Mouse (Mus musculus): ENCODE data around the gene Cyp46a1.

Cyp46a1 gene

DNA sequence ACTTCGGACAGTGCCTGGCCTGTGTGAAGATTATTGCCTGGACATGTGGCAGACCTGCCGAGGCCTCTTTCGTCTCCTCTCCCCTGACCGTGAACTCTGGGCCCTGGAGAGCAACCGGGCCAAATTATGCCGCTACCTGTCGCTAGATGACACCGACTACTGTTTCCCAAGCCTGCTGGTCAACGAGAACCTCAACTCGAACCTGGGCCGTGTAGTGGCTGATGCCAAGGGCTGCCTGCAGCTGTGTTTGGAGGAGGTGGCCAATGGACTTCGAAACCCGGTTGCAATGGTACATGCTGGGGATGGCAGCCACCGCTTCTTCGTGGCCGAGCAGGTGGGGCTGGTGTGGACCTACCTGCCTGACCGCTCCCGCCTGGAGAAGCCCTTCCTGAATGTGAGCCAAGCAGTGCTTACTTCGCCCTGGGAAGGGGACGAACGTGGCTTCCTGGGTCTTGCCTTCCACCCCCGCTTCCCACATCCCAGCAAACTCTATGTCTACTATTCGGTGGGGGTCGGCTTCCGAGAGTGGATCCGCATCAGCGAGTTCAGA is 22.4 kb upstream of the Cyp46a1 start:
- DNase-seq (ENCODE audit: extremely low spot score): no peak

DNA sequence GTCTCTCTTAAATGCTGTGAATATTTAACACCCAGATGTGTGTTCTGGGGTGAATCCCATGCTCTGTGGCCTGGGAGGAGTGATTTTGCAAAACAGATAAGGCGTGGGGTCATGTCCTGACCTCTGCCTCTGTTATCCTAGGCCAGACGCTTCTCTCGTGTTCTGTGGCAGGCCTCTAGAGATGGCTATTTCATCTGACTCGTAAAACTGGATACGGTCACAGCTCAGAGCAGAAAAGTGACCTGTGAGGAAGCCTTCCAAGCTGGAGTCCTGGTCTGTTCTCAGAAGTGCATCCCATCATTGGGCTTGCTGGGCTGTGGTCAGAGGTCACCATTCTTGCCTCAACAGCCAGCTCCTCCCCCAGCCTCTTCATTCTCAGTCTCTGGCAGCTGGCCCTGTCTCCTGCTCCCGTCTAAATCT is 21.7 kb upstream of the Cyp46a1 start:
- DNase-seq (ENCODE audit: extremely low spot score): no peak

DNA sequence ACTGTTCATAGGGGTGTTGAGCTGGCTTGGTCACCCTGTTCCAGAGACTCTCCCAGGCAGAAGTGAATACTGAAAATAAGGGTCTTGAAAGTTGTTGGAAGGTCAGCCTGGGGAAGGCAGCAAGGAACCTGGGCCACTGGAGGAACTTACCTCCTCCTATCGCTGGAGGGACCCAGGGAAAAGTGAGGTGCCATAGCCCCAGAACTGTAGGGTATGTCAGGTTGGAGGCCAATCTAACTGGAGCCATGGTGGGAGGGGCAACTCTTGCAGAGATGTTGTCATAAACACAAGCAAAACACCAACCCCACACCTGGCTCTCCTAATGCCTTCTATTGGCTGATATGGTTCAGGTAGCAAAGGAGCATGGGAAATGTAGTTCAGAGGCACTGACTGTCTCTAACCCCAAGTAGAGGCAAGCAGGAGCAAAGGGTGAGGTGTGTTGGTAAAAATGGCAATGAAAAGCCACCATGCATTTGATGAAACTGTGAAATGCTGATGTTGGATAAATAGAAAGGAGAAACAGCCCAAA is 20.9 kb upstream of the Cyp46a1 start:
- DNase-seq (ENCODE audit: extremely low spot score): no peak

DNA sequence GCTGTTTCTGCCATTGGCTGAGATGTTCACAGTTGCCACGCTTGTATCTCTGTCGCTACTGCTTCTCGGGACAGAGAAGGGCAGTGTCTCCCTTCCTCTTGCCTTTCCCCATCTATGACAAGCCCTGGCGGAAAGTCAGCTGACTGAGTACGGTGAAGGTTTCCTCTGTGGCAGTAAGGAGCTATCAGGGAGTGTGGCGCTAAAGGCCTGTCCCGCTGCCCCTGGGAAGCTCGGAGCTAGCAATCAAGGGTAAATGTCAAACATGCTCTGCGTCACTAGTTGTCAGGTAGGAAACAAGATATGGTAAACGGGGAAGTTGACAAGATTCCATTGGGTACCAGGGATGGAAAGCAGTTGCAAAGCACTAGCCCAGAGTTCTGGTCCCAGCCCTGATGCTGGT is 18.4 kb upstream of the Cyp46a1 start:
- no peak for DNase-seq (ENCODE audit: extremely low spot score)

DNA sequence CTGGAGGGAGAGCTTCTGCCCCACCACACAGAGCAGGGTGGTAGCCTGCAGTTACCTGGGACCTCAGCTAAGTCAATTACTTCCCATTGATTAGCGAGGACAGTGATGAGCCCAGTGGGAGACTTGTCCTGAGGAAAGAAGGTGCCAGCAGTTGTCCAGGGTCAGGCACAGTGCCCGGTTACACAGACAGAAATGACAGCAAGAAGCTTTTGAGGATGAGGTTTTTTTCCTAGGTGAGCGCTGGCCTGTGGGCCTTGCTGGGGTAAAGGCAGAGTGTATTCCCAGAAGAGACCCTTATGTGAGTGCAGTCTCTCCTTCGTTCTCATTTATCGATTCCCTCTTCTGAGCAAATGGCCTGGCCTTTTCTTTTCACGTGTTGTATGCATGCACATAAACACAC is 17.5 kb upstream of the Cyp46a1 start:
- no peak for DNase-seq (ENCODE audit: extremely low spot score)

DNA sequence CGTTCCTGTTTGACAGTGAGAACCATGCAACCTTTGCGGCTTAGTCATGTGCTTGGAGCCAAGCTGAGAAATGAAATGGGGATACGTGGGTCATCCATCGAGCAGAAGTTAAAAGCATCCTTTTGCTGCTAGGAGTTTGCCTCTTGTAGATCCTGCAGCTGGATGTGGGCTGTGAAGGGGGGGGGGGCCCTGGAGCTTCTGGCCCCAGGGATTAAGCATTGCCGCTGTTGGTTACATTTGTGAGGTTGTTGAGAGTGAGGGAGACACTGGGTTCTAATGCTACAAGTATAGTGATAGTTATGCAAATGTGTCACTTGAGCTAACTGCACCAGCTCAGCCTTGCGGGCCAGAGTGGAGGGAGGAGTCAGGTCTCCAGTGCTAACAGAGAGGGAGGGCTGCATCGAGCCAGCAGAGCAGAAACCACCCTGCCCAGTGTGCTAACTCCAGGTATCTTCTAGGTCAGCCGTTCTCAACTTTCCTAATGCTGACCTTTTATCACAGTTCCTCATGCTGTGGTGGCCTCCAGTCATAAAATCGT is 16.9 kb upstream of the Cyp46a1 start:
- no peak for DNase-seq (ENCODE audit: extremely low spot score)

DNA sequence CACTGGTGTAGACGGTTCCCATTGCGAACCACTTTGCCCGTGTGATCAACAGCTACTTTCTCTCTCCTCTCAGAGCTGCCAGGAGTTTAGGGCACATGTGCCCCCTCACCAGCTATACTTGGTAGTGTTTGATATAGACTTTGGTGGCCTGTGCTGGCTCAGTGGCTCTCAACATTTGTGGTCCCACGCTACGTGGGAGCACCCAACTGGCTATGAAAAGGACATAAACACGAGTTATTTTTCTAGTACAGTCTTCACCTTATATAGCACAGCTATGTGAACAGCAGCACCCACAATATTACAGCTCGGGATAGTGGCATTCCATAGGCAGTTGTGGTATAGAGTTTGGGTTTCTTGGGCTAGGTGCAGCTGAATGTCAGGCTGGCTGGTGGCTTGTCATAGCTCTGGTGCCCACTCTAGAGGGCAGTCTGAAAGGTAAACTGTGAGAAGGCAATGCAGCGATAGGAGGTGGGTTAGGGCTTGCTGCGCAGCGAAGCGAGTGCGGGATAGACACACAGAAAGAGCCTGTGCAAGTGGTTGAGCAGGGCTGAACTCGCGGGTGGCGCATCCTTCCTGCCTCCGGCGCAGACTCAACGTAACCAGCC is 16.3 kb upstream of the Cyp46a1 start:
- no peak for DNase-seq (ENCODE audit: extremely low spot score)

DNA sequence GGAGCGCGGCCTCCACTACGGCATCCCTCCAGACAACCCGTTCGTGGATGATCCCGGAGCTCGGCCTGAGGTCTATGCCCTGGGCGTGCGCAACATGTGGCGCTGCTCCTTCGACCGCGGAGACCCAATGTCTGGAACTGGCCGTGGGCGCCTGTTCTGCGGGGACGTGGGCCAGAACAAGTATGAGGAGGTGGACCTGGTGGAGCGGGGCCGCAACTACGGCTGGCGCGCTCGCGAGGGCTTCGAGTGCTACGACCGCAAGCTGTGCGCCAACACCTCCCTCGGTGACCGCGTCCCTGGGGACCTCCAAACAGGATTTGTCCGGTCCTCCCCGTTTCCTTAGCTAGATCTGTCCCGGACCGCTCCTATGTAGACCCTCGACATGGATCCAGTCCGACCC is 15.7 kb upstream of the Cyp46a1 start:
- DNase-seq (ENCODE audit: extremely low spot score): peak; percentile 36

DNA sequence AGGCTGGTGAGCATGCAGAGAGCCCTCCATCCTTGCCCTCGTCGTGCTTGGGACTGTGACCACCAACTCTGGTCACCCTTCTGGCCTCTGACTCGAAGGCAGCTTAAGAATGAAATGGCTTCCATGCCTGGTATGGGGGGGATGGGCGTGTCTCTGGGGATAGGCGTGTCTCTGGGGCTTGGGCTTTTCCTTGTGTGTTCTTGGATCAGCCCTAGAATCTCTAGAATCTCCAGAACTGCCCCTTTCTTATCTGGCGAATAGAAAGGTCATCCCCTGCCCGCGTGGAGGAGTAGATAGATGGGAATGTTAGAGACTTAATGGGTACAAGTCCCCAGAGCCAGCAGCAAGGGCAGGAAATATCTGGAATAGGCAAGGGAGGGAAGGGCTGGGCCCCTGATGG is 14.1 kb upstream of the Cyp46a1 start:
- peak; percentile 69 for DNase-seq (ENCODE audit: extremely low spot score)

DNA sequence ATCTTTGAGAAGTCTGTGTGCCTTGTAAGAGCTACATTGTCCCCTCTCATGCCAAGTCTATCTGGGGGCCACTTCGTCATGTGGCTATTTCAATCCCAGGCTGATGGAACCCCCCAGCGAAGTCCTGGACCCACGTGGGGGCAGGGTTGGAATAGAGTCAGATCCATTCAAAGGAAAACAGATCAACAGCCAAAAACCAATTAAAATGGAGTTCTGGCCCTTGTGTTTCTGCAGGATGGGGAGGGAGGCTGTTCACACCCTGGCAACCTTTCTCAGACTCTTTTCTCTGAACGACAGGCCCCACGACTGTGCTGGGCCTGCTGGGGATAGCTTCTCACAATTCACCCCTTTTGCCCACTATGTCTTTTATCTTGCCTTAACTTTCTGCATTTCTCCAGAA is 7.8 kb upstream of the Cyp46a1 start:
- DNase-seq (ENCODE audit: extremely low spot score): no peak

DNA sequence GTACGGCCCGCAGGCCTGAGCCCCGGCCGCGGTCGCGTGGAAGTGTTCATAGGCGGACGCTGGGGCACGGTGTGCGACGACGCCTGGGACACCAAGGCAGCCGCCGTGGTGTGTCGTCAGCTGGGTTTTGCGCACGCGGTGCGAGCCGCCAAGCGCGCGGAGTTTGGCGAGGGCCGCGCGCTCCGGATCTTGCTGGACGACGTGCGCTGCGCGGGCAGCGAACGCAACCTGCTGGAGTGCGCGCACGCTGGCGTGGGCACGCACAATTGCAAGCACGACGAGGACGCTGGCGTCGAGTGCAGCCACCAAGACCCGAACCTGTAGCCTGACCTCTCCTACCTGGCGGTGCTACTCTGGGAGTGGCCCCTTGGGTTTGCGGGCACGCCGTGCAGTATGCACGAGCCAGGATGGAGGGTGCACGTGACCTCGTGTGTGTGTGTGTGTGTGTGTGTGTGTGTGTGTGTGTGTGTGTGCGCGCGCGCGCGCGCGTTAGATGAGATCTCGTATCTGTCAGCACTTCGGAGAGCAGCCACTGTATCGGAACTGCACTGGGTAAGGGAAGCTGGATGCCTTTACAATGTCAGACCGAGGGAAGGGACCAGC is 6.2 kb upstream of the Cyp46a1 start:
- DNase-seq (ENCODE audit: extremely low spot score): peak; percentile 48

DNA sequence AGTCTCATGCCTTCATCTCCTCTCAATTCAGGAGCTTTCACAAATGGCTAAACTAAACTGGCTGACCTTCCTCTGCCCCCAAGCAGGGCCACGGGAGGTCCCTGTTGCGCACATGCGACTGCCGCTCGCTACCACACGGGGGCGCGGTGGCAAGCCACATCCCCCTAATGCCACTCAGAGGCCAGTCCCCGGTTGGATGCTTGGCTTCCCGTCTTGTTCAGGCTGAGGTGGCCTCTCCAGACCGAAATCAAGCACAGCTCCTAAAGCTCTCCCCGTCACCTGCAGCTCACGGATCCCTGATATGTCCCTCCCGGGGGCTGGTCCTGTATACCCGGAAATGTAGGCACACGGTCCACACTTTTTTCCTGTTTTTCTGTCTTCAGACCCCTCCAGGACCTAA is 1.1 kb upstream of the Cyp46a1 start:
- DNase-seq (ENCODE audit: extremely low spot score): peak; percentile 90

DNA sequence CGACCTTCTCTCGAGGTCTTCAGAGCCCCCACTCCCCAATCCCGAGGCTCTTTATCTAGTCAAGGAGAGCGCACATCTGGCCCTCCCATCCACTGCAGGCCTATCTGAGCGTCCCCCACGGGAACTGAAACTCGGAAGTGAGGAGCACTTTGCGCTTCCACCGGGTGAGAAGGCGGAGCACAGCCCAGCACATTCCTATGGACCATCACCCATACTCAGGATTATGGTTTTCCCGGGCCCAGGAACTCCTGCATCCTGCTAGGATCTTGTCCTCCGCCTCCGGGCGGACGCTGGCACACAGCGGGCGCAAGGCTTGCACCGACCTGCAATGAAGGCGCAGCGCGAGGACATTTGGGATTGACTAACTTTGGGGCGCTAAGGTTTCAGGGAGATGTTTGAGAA is 699 bp upstream of the Cyp46a1 start:
- DNase-seq (ENCODE audit: extremely low spot score): no peak

DNA sequence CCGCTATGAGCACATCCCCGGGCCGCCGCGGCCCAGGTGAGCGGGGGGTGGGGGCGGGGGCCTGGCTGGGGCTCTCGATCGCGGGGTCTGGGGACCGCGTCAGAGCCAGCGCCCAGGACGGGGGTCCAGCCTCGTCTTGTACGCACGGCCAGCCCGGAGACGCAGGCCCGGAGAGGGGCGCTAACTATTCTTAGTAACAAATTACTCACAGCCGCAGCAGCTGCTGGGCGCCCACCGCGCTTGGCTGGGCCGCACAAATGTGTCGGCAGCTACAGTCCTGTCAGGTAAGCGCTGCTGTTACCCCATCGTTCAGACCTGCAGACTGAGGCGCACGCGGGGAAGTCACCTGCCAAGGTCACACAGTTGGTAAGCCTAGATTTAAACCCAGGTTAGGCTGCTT is 348 bp downstream of the Cyp46a1 start:
- no peak for DNase-seq (ENCODE audit: extremely low spot score)

DNA sequence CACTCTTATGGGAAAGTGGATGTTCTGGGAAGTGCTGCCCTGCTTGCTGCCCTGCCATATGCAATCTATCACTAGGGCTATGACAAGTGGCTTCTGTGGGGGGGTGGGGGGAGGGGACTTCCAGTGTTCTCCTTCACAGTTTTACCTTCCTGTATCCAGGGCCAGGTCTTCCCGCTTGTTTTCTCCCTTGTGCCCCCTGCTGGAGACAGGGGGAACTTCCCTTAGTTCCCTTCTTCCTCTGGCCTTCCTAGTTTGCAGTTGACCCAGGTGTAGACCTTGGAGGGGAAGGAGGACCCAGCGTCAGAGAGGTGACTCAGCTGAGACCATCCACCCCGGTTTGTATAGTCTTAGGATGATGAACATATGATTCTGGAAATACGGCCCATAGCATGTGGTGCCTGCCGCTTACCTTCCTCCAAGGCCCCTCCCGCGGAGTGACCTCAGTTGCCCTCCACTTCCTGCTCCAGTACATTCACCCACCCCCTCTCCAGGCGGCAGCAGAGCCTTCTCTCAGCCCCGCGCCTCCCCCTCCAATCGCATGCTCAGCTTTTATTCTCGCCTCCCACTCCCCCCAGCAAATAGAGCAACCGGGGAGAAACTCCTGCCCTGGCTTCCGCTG is 4.5 kb downstream of the Cyp46a1 start:
- peak; percentile 70 for DNase-seq (ENCODE audit: extremely low spot score)

DNA sequence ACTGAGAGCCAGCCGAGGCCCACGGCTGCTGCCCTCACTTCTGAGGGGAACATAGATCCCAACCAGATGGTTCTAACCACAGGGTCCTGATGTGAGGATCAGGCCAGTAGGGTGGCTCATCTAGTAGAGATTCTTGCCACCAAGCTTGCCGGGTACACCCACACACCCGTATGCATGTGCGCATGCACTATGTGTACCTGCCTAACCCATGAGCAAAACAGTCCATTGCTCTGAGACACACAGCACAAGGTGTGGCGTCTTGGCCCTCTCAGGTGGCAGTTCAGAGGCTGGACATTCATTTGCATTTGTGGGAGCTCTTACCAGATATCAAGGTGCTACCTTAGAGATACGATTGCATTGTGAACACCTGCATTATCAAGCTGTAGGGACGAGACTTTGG is 14.0 kb downstream of the Cyp46a1 start:
- no peak for DNase-seq (ENCODE audit: extremely low spot score)

DNA sequence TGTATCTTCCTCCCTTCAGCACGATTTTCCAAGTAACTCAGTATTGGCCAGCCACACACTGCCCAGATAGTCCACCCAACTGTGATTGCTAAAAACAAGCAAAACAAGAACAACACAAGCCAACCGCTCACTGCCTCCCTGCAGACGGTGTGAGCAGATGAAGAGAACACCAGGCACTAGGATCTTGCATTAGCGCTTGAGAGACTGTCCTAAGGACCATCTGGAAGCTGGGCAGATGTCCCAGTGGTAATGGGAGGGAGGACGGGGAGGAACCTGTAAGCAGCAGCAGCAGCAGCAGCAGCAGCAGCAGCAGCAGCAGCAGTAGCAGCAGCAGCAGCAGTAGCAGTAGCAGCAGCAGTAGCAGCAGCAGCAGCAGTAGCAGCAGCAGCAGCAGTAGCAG is 14.8 kb downstream of the Cyp46a1 start:
- DNase-seq (ENCODE audit: extremely low spot score): no peak

DNA sequence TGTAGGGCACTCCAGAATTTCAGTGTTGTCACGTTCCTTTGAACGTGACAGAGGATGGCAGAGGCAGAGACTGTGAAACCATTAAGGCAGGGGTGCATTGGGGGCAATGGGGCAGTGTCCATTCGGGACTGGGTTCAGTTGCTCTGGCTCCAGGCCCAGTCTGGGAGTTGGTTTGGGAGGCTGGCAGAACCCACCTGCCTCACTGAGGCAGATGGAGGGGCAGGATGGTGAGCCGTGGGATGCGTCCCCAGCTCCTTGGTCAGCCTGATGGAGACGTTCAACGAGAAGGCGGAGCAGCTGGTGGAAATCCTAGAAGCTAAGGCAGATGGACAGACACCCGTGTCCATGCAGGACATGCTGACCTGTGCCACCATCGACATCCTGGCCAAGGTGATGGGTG is 16.8 kb downstream of the Cyp46a1 start:
- no peak for DNase-seq (ENCODE audit: extremely low spot score)

DNA sequence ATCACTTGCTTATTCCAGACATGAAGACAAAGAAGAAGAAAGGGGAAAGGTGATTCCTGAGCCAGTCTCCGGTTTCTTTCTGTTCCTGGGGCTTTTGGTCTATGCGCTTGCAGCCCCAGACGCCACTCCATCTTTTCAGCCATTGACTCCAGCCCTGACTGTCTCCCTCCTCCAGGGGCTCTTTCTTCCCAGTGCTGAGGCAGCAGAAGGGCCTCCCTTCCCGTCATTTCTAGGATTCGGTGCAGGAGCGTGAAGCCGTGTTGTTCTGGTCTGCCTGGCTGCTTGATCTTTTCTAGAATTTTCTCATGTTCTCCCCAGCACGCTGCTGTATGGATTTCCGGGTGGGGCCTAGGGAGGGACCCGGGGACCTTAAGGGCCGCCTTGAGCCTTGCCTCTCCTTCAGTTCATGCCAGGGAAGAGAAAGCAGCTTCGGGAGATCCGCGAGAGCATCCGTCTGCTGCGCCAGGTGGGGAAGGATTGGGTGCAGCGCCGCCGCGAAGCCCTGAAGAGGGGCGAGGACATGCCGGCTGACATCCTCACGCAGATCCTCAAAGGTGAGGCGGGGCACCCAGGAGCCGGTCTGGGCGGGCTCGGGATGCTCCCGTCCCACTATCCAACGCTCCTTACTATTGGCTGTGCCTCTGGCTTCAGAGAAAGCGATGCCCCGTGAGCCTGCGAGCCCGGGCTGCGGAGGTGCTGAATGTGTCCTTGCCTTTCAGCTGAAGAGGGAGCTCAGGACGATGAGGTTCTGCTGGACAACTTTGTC is 18.4 kb downstream of the Cyp46a1 start:
- DNase-seq (ENCODE audit: extremely low spot score): no peak

DNA sequence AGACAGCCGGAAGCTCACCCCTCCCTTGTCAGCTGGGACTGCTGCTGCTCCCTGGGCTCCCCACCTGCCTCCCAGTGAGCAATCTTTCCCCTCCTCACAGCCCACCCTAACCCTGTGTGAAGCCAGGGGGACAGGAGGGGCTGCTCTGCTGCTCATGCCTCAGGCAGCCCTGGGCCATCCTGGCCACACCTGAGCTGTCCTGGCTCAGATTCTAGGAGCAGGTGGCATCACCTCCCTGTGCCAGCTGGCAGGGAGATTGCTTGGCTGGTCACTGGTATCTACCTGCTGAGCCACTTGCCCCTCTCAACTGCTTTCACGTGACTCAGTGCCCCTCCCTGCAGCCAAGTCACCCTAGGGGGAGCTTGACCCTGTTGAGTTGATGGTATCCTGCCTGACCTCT is 20.1 kb downstream of the Cyp46a1 start:
- no peak for DNase-seq (ENCODE audit: extremely low spot score)

DNA sequence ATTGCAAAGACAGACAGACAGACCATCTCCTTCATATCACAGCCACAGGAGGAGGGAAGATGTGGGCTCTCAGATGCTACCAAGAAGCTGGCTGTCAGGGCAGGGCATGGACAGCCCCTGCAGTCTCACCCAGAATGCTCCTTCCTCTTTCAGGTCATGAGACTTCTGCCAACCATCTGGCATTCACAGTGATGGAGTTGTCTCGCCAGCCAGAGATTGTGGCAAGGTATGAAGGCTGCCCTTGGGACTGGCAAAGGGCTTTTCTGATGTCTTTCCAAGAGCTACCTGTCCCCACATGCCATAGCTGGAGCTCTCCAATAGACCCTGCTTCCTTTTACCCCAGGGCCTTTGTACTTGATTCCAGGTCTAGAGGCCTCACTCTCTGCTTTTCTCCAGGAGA is 21.1 kb downstream of the Cyp46a1 start:
- DNase-seq (ENCODE audit: extremely low spot score): no peak

DNA sequence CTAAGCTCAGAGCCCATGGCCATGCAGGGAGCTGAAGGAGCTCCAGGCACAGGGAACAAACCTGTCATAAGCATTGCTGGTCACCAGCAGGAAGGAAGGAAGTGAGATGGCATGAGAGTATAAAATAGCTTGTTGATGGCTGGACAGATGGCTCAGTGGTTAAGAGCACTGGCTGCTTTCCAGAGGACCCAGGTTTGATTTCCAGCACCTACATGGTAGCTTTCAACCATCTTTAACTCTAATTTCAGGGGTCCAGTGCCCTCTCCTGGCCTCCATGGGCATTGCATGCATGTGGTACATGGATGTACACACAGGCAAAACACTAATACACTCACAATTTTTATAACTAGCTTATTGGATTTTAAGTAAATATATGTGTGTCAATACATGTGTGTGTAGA is 21.8 kb downstream of the Cyp46a1 start:
- DNase-seq (ENCODE audit: extremely low spot score): no peak
